Mouse (Mus musculus) hindbrain, embryonic 10.5 days (tissue): ENCODE measurements around the gene 1810043G02Rik. TPM values are rescaled to one million over a fixed set of nuclear protein-coding genes. Genes with fewer than 3 reads are reported as not detected.
"Not testable (repeated sequence)": the region's sequence is repeated elsewhere in the genome, so short reads cannot be mapped to it uniquely, and the experiment has no call there.

Experiments used
- DNase-seq: peaks from one replicate; pipeline ENCODE4 v3.0.0-alpha.2; 2017; ENCODE audit warnings: low spot score
- H3K27ac ChIP-seq: fragments of 300-500 bp; sonication (generic); 2 replicates; pipeline ENCODE4 v1.5.1; 2016; ENCODE audit warnings: mild to moderate bottlenecking, moderate library complexity
- H3K27me3 ChIP-seq: fragments of 300-500 bp; sonication (generic); 2 replicates; pipeline ENCODE4 v1.6.1; 2016; ENCODE audit warnings: mild to moderate bottlenecking; ENCODE audit not compliant: poor library complexity, insufficient read depth, severe bottlenecking
- H3K36me3 ChIP-seq: fragments of 300-500 bp; sonication (generic); 2 replicates; pipeline ENCODE4 v1.6.1; 2016; ENCODE audit warnings: mild to moderate bottlenecking, moderate library complexity
- H3K4me1 ChIP-seq: fragments of 300-500 bp; sonication (generic); replicated peaks from 2 replicates; pipeline ENCODE4 v1.6.1; 2016; ENCODE audit warnings: mild to moderate bottlenecking
- H3K4me3 ChIP-seq: fragments of 300-500 bp; sonication (generic); 2 replicates; pipeline ENCODE4 v1.5.1; 2016; ENCODE audit warnings: mild to moderate bottlenecking, moderate library complexity
- H3K9me3 ChIP-seq: fragments of 300-500 bp; sonication (generic); 2 replicates; pipeline ENCODE4 v1.6.1; 2016; ENCODE audit warnings: mild to moderate bottlenecking, moderate library complexity
- WGBS: fragments of 180-500 bp; shearing (Covaris S2); methylation state at CpG from one replicate; pipeline ENCODE4 v1.1.7; 2016; 5-methylcytosine and 5-hydroxymethylcytosine counted together
- polyA plus RNA-seq: library from polyadenylated mRNA; unstranded; fragments of >200 nt; fragmentation: Nextera tagmentation; extraction: Ambion mirVana; gene quantifications from 2 replicates; pipeline ENCODE4 v1.2.1, GENCODE M21; 2016

Gene 1810043G02Rik
- polyA plus RNA-seq, 1 experiment from 2014 or later, result 40.7 TPM

- H3K27ac ChIP-seq, result peak overlapping the region; percentile 98
- peaks cover 60% of the 10 kb centered on the region for H3K4me1 ChIP-seq
- H3K27me3 ChIP-seq, result 0 out of 2 replicates have a peak, but pooled peaks cover 3% of the 10 kb centered on the region
- 0 out of 2 replicates have a peak, but pooled peaks cover under 1% of the 10 kb centered on the region for H3K9me3 ChIP-seq
- under 1% methylated on average over 59 of the region's 59 CpGs for WGBS
- peak; percentile 97 for DNase-seq
- peaks cover 19% of the 10 kb centered on the region for H3K36me3 ChIP-seq
- H3K4me3 ChIP-seq, result peak overlapping the region; percentile 87
Observed at GRCm38 (mm10) chr10:78009184-78009944, 31.0 kb downstream of the 1810043G02Rik start.

GRCm38 (mm10) chr10:78009945-78010293 is 31.6 kb downstream of the 1810043G02Rik start, which contains the start of gene Pfkl:
Gene Pfkl, minus strand, starts transcription at chr10:78010083.
- H3K9me3 ChIP-seq, result peaks cover 5% of the 10 kb centered on the region; the same call in 1 of the 2 replicates
- peaks cover 14% of the 10 kb centered on the region for H3K36me3 ChIP-seq
- DNase-seq, result no peak
- H3K27me3 ChIP-seq, result 0 out of 2 replicates have a peak, but pooled peaks cover 3% of the 10 kb centered on the region
- H3K4me3 ChIP-seq, result peak within 1 kb of the TSS; percentile 87
- peaks cover 54% of the 10 kb centered on the region for H3K4me1 ChIP-seq
- whole genome bisulfite sequencing, result under 1% methylated on average over 9 of the region's 9 CpGs
- H3K27ac ChIP-seq, result peak within 1 kb of the TSS; percentile 98

- Histone ChIP-seq H3K9me3 (peaks cover 5% of the 10 kb centered on the region; the same call in 1 of the 2 replicates), H3K27ac (no peak overlapping the region), H3K36me3 (peaks cover 9% of the 10 kb centered on the region), H3K4me3 (peak overlapping the region; percentile 87), H3K27me3 (0 out of 2 replicates have a peak, but pooled peaks cover 3% of the 10 kb centered on the region), H3K4me1 (peaks cover 52% of the 10 kb centered on the region)
- 24% methylated on average over 10 of the region's 10 CpGs for WGBS
- peak; percentile 31 for DNase-seq
Observed at GRCm38 (mm10) chr10:78010335-78010734, 32.0 kb downstream of the 1810043G02Rik start.

- not testable (repeated sequence) for H3K9me3 ChIP-seq, H3K4me3 ChIP-seq, H3K27ac ChIP-seq, H3K27me3 ChIP-seq, DNase-seq, H3K36me3 ChIP-seq
- 91% methylated on average over 5 of the region's 5 CpGs for WGBS
- H3K4me1 ChIP-seq, result peaks cover 44% of the 10 kb centered on the region
Observed at GRCm38 (mm10) chr10:78011116-78011515, 32.8 kb downstream of the 1810043G02Rik start.

GRCm38 (mm10) chr10:78012661-78013495 is 34.6 kb downstream of the 1810043G02Rik start:
- 91% methylated on average over 18 of the region's 18 CpGs for WGBS
- Histone ChIP-seq H3K36me3 (no peaks in the 10 kb centered on the region), H3K9me3 (peaks cover 5% of the 10 kb centered on the region; the same call in 1 of the 2 replicates), H3K4me3 (no peak overlapping the region), H3K27me3 (0 out of 2 replicates have a peak, but pooled peaks cover 3% of the 10 kb centered on the region), H3K27ac (no peak overlapping the region), H3K4me1 (peaks cover 26% of the 10 kb centered on the region)
- no peak for DNase-seq

GRCm38 (mm10) chr10:78015489-78015888 is 37.2 kb downstream of the 1810043G02Rik start:
- H3K27ac ChIP-seq, result no peak overlapping the region
- peaks cover 5% of the 10 kb centered on the region; the same call in 1 of the 2 replicates for H3K9me3 ChIP-seq
- H3K36me3 ChIP-seq, result no peaks in the 10 kb centered on the region
- H3K4me3 ChIP-seq, result no peak overlapping the region
- WGBS, result 93% methylated on average over 1 of the region's 1 CpGs
- H3K27me3 ChIP-seq, result 0 out of 2 replicates have a peak, but pooled peaks cover 3% of the 10 kb centered on the region
- peaks cover 4% of the 10 kb centered on the region for H3K4me1 ChIP-seq
- no peak for DNase-seq

GRCm38 (mm10) chr10:78016366-78016765 is 38.0 kb downstream of the 1810043G02Rik start:
- Histone ChIP-seq H3K27ac (no peak overlapping the region), H3K4me1 (0 out of 2 replicates have a peak, but pooled peaks cover 2% of the 10 kb centered on the region), H3K27me3 (no peaks in the 10 kb centered on the region), H3K36me3 (no peaks in the 10 kb centered on the region), H3K9me3 (peaks cover 5% of the 10 kb centered on the region; the same call in 1 of the 2 replicates), H3K4me3 (no peak overlapping the region)
- DNase-seq, result no peak
- 54% methylated on average over 5 of the region's 5 CpGs for WGBS

- peak; percentile 81 for DNase-seq
- WGBS, result 21% methylated on average over 19 of the region's 19 CpGs
- H3K4me1 ChIP-seq, result 0 out of 2 replicates have a peak, but pooled peaks cover 2% of the 10 kb centered on the region
- H3K36me3 ChIP-seq, result no peaks in the 10 kb centered on the region
- H3K27me3 ChIP-seq, result no peaks in the 10 kb centered on the region
- H3K27ac ChIP-seq, result no peak overlapping the region
- peaks cover 5% of the 10 kb centered on the region; the same call in 1 of the 2 replicates for H3K9me3 ChIP-seq
- peak overlapping the region; percentile 41 for H3K4me3 ChIP-seq
Observed at GRCm38 (mm10) chr10:78018797-78019203, 40.5 kb downstream of the 1810043G02Rik start.

- no peaks in the 10 kb centered on the region for H3K36me3 ChIP-seq
- H3K27ac ChIP-seq, result no peak overlapping the region
- DNase-seq, result no peak
- peaks cover 5% of the 10 kb centered on the region; the same call in 1 of the 2 replicates for H3K9me3 ChIP-seq
- WGBS, result 82% methylated on average over 4 of the region's 4 CpGs
- no peak overlapping the region for H3K4me3 ChIP-seq
- no peaks in the 10 kb centered on the region for H3K27me3 ChIP-seq
- H3K4me1 ChIP-seq, result 0 out of 2 replicates have a peak, but pooled peaks cover 2% of the 10 kb centered on the region
Observed at GRCm38 (mm10) chr10:78019291-78019690, 41.0 kb downstream of the 1810043G02Rik start.

- not testable (repeated sequence) for H3K9me3 ChIP-seq, DNase-seq, H3K27me3 ChIP-seq, H3K27ac ChIP-seq, H3K36me3 ChIP-seq, H3K4me1 ChIP-seq, H3K4me3 ChIP-seq
- 95% methylated on average over 7 of the region's 11 CpGs for WGBS
Observed at GRCm38 (mm10) chr10:78019984-78020383, 41.7 kb downstream of the 1810043G02Rik start.

GRCm38 (mm10) chr10:78025453-78025852 is 47.1 kb downstream of the 1810043G02Rik start:
- not testable (repeated sequence) for DNase-seq, H3K27me3 ChIP-seq
- WGBS, result 85% methylated on average over 6 of the region's 8 CpGs

GRCm38 (mm10) chr10:78028129-78028528 is 49.8 kb downstream of the 1810043G02Rik start:
- H3K4me1 ChIP-seq, result no peaks in the 10 kb centered on the region
- peak; percentile 79 for DNase-seq
- 6% methylated on average over 5 of the region's 5 CpGs for WGBS
- H3K27ac ChIP-seq, result no peak overlapping the region
- no peaks in the 10 kb centered on the region for H3K27me3 ChIP-seq
- H3K9me3 ChIP-seq, result no peaks in the 10 kb centered on the region
- no peaks in the 10 kb centered on the region for H3K36me3 ChIP-seq
- no peak overlapping the region for H3K4me3 ChIP-seq

More at GRCm38 (mm10) chr10:78025453-78025852, 47.1 kb downstream of the 1810043G02Rik start:
- H3K27ac ChIP-seq, H3K9me3 ChIP-seq, H3K4me1 ChIP-seq, H3K36me3 ChIP-seq, H3K4me3 ChIP-seq: not testable (repeated sequence)
